In the genomic region with DNA sequence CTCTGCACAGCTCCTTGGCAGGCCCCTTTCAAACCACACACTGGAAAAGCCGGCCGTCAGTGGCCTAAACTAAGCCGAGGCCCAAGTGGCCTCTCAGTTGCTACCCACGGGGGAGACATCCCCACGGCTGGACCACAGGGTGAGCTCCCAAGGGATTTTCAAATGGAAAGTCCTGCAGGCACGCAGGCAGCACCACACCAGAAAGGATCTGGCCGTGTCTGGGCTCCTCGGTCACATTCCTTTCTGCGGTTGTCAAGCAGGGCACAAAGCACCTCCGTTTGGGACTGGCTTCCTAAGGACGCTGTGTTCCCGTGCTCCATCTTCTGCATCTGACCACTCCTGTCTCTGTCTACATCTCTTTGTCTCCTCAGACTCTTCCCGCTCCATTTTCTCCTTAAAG, we compare ENCODE assay signal across 20 mouse cellular contexts. TPM values are rescaled to one million over a fixed set of nuclear protein-coding genes. Genes with fewer than 3 reads are reported as not detected.
DNase-seq lines count a peak whose midpoint lies in the region; ATAC-seq lines count a peak whose summit lies in the region.
"Had no signal": no experiment of that assay in that cellular context is flagged by ENCODE, and none has a peak within 500 bp of the region (broad histone marks: within the 10 kb centered on the region; RNA-seq: fewer than 3 reads in every experiment).

No protein-coding gene starts in this region.

- H3K27me3 ChIP-seq in forebrain, embryonic 13.5 days, result no peaks in the 10 kb centered on the region; the same call in 1 of the 2 replicates
- H3K27me3 ChIP-seq in hindbrain, embryonic 15.5 days, result no peaks in the 10 kb centered on the region
- H3K27me3 ChIP-seq in midbrain, embryonic 16.5 days (ENCODE audit: control insufficient read depth, insufficient read depth, low read depth, low read length), result no peaks in the 10 kb centered on the region

- peaks cover 52% of the 10 kb centered on the region for H3K4me1 ChIP-seq in forebrain, embryonic 13.5 days
- peaks cover 45% of the 10 kb centered on the region for H3K4me1 ChIP-seq in hindbrain, embryonic 15.5 days (replicated peaks)
- peaks cover 30% of the 10 kb centered on the region for H3K4me1 ChIP-seq in midbrain, embryonic 16.5 days (ENCODE audit: control insufficient read depth, insufficient read depth, low read length)
- H3K4me1 ChIP-seq: limb, embryonic 10.5 days had no signal

- 9% methylated on average over 13 of the region's 13 CpGs for WGBS in forebrain, embryonic 13.5 days
- 13% methylated on average over 13 of the region's 13 CpGs for WGBS in hindbrain, embryonic 15.5 days
- 12% methylated on average over 13 of the region's 13 CpGs for WGBS in midbrain, embryonic 16.5 days

- peak overlapping the region; percentile 50 for H3K9ac ChIP-seq in forebrain, embryonic 13.5 days
- no peak overlapping the region for H3K9ac ChIP-seq in hindbrain, embryonic 15.5 days
- H3K9ac ChIP-seq in midbrain, embryonic 16.5 days (ENCODE audit: low read depth, low read length), result peak overlapping the region; percentile 18; the same call in 1 of the 2 replicates
- H3K9ac ChIP-seq: embryonic facial prominence, embryonic 15.5 days had no signal

- peak overlapping the region; percentile 52; the same call in 1 of the 2 replicates for H3K27ac ChIP-seq in forebrain, embryonic 13.5 days
- peak overlapping the region; percentile 27 for H3K27ac ChIP-seq in hindbrain, embryonic 15.5 days (replicated peaks)
- H3K27ac ChIP-seq in midbrain, embryonic 16.5 days (ENCODE audit: low read length), result peak overlapping the region; percentile 50
- H3K27ac ChIP-seq: embryonic facial prominence, embryonic 15.5 days; heart, adult 2 months; limb, embryonic 10.5 days; macrophage; stomach, postnatal 0 days had no signal

- H3K4me2 ChIP-seq in forebrain, embryonic 13.5 days, result peak overlapping the region; percentile 23; the same call in 1 of the 2 replicates
- H3K4me2 ChIP-seq in hindbrain, embryonic 15.5 days, result no peak overlapping the region
- peak overlapping the region; percentile 7; the same call in 1 of the 2 replicates for H3K4me2 ChIP-seq in midbrain, embryonic 16.5 days (ENCODE audit: low read length)
- H3K4me2 ChIP-seq: embryonic facial prominence, embryonic 15.5 days had no signal

- DNase-seq in embryo, embryonic 11 days, result peak; percentile 41
- no peak for DNase-seq in adrenal gland, postnatal 25 days
- no peak for DNase-seq in cerebellum, adult 11 months
- no peak for DNase-seq in thymus, postnatal 4 days
- DNase-seq in cerebellum, postnatal 4 days (ENCODE audit: low spot score in 2 of 2), result no peak
- DNase-seq: cerebellum, postnatal 14 days; heart, adult 2 months; heart, postnatal 14 days; kidney, adult 18-20 months; kidney, postnatal 36 days had no signal

- no peak overlapping the region for H3K4me3 ChIP-seq in forebrain, embryonic 13.5 days
- no peak overlapping the region for H3K4me3 ChIP-seq in hindbrain, embryonic 15.5 days
- no peak overlapping the region for H3K4me3 ChIP-seq in midbrain, embryonic 16.5 days (ENCODE audit: low read depth, low read length)
- H3K4me3 ChIP-seq: embryonic facial prominence, embryonic 15.5 days; heart, adult 2 months; limb, embryonic 10.5 days; myocyte had no signal

- no peak for ATAC-seq in forebrain, embryonic 13.5 days
- ATAC-seq in hindbrain, embryonic 15.5 days (ENCODE audit: low FRiP score, low read depth), result no peak
- ATAC-seq in midbrain, embryonic 16.5 days, result 0 out of 2 replicates have a peak, but pooled peaks have one; percentile 10
- ATAC-seq: activated CD4-positive, CD25-positive, alpha-beta regulatory T cell, adult 4 months had no signal

- H3K36me3 ChIP-seq in forebrain, embryonic 13.5 days (ENCODE audit: poor library complexity, severe bottlenecking), result no peaks in the 10 kb centered on the region
- H3K36me3 ChIP-seq in hindbrain, embryonic 15.5 days, result no peaks in the 10 kb centered on the region
- H3K36me3 ChIP-seq in midbrain, embryonic 16.5 days (ENCODE audit: control insufficient read depth, insufficient read depth, low read length), result no peaks in the 10 kb centered on the region; the same call in 1 of the 2 replicates
- H3K36me3 ChIP-seq: embryonic facial prominence, embryonic 15.5 days; limb, embryonic 10.5 days had no signal

- H3K9me3 ChIP-seq in forebrain, embryonic 13.5 days (replicated peaks), result no peaks in the 10 kb centered on the region
- H3K9me3 ChIP-seq in hindbrain, embryonic 15.5 days, result no peaks in the 10 kb centered on the region
- H3K9me3 ChIP-seq in midbrain, embryonic 16.5 days (replicated peaks; ENCODE audit: control insufficient read depth, low read length, poor library complexity, severe bottlenecking), result no peaks in the 10 kb centered on the region
- H3K9me3 ChIP-seq: embryonic facial prominence, embryonic 15.5 days; limb, embryonic 10.5 days had no signal

RNA-seq across cellular contexts. Expression of a gene that starts 9.9 kb away (rescaled TPM):
- 9.1 and 14.3 TPM in 2 replicates for polyA plus RNA-seq in forebrain, embryonic 13.5 days (2015; fragmentation: Nextera tagmentation; extraction: Ambion mirVana)
- polyA plus RNA-seq in hindbrain, embryonic 15.5 days (2015; fragmentation: Nextera tagmentation; extraction: Ambion mirVana), result 17.0 and 19.3 TPM in 2 replicates
- polyA plus RNA-seq in midbrain, embryonic 16.5 days (2015; fragmentation: Nextera tagmentation; extraction: Ambion mirVana), result 15.1 and 18.5 TPM in 2 replicates
- 0.82 TPM in 1 of 2 replicates, not detected in the other for total RNA-seq in adrenal gland, postnatal 25 days (2021)
- total RNA-seq: heart, adult 2 months had no signal
- polyA plus RNA-seq: activated CD4-positive, CD25-positive, alpha-beta regulatory T cell, adult 4 months; liver, embryonic 16.5 days had no signal

RNA-seq across cellular contexts. Expression of a gene that starts 24.2 kb away (rescaled TPM):
- polyA plus RNA-seq in forebrain, embryonic 13.5 days (2015; fragmentation: Nextera tagmentation; extraction: Ambion mirVana), result 3.0 and 3.1 TPM in 2 replicates
- polyA plus RNA-seq in hindbrain, embryonic 15.5 days (2015; fragmentation: Nextera tagmentation; extraction: Ambion mirVana), result 11.2 and 14.0 TPM in 2 replicates
- 7.4 and 11.6 TPM in 2 replicates for polyA plus RNA-seq in midbrain, embryonic 16.5 days (2015; fragmentation: Nextera tagmentation; extraction: Ambion mirVana)
- total RNA-seq in adrenal gland, postnatal 25 days (2021), result 15.4 and 17.4 TPM in 2 replicates
- polyA plus RNA-seq: activated CD4-positive, CD25-positive, alpha-beta regulatory T cell, adult 4 months had no signal

RNA-seq across cellular contexts. Expression of a gene that starts 42.3 kb away (rescaled TPM):
- polyA plus RNA-seq in forebrain, embryonic 13.5 days (2015; fragmentation: Nextera tagmentation; extraction: Ambion mirVana), result 8.0 and 10.8 TPM in 2 replicates
- polyA plus RNA-seq in hindbrain, embryonic 15.5 days (2015; fragmentation: Nextera tagmentation; extraction: Ambion mirVana), result 17.6 and 19.0 TPM in 2 replicates
- 16.4 and 21.7 TPM in 2 replicates for polyA plus RNA-seq in midbrain, embryonic 16.5 days (2015; fragmentation: Nextera tagmentation; extraction: Ambion mirVana)
- 15.0 and 20.0 TPM in 2 replicates for total RNA-seq in adrenal gland, postnatal 25 days (2021)

RNA-seq across cellular contexts. Expression of a gene that starts 42.5 kb away (rescaled TPM):
- 1.0 and 2.2 TPM in 2 replicates for polyA plus RNA-seq in forebrain, embryonic 13.5 days (2015; fragmentation: Nextera tagmentation; extraction: Ambion mirVana)
- 2.0 and 2.6 TPM in 2 replicates for polyA plus RNA-seq in hindbrain, embryonic 15.5 days (2015; fragmentation: Nextera tagmentation; extraction: Ambion mirVana)
- polyA plus RNA-seq in midbrain, embryonic 16.5 days (2015; fragmentation: Nextera tagmentation; extraction: Ambion mirVana), result 1.4 and 2.6 TPM in 2 replicates
- total RNA-seq in adrenal gland, postnatal 25 days (2021), result 0.30 TPM in 1 of 2 replicates, not detected in the other
- polyA plus RNA-seq: activated CD4-positive, CD25-positive, alpha-beta regulatory T cell, adult 4 months had no signal
